Mouse (Mus musculus): ENCODE measurements around the gene Slc1a5. TPM values are rescaled to one million over a fixed set of nuclear protein-coding genes. Genes with fewer than 3 reads are reported as not detected.

Slc1a5 gene
- polyA plus RNA-seq (2015; fragmentation: Illumina TruSeq; extraction: RNeasy Lipid Tissue Mini Kit (QIAGEN cat#74804); ENCODE audit: insufficient read depth, low read depth, low replicate concordance): 94.8 TPM

DNA sequence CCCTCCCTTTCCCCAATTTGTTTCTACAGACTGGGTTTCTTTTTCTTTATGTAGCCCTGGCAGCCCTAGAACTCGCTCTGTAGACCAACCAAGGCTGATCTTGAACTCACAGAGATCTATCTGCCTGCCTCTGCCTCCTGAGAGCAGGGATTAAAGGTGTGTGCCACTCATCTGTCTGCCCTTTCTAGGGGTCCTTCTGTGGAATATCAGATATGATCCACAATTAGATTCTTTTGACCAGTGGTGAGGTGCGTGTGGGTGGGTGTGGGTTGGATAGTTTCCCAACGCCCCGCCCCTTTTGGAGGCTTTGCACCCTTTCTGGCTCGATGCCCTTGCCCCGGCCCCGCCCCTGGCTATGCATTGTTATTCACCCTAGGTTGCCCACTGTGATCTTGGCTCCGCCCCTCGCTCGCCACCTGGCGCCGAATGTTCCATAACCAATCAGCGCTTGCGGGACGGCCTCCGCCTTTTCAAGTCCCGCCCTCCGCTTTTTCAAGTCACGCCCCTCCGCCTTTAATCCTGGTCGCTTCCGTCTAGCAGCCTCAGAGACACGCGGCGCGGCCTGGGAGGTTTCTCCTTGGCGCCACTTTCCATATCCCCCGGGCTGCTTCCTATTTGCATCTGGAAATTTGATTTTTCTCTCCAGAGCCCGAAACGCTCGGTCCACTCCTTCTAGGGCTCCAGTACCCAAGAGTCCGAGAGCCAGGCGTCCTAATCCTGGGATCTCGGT is at the start of gene Slc1a5:
TSS of gene Slc1a5 (plus strand) at position 516 of the 730 bp plus-strand sequence.

DNA sequence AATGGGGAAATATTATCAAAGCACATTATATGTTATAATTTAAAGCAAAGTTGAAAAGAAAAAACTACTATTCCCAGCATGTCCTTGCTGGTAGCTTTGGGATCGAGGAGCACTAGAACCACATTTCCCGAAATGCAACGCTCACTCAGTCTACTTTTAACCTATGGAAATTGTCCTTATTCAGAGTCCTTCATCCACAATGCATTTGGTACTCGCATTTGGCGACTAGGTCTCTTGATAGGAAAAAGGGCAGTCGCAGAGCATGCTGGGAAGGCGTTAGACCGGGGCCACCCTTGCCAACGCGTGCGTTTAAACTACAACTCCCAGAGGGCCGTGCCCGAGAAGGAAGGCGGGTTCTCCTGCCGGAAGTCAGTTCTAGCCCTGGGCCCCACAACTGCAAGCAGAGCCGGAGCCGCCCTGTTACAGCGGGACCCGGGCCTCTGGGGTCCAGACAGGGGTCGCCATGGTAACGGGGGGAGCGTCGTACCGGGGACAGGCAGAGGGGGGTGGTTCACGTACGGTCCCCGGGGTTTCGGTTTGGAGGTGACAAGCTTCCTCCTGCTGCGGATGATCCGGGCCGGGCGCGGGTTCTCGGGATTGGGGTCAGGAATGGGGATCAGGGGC is 43.0 kb upstream of the Slc1a5 start, which contains the start of gene Ap2s1:
TSS of gene Ap2s1 (plus strand) at position 338 of the 624 bp plus-strand sequence.

DNA sequence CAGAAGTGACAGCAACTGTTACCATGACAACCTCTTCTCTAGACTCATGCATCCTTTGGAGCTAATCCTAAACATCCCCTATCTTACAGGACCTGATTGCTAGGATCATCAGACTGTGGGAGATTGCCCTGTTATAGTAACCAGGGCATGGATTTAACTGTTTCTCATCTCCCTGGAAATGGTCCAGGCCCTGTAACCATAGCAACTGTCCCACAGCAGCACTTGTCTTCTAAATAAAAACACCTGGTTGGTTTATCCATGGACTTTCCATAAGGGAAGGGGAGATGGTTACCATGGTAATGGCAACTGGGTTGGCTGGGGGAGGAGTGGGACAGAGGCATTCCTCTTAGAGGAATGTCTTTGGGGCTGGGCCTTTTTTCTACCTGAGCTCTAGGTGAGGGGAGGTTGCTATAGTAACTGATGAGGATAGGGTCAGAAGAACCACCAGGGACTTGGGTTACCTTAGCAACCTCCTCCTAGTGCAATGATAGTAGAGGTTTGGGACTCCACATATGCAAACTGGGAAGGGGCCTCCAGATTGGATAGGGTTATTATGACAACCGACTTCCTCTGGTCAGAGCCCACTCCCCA is 34.3 kb downstream of the Slc1a5 start, which contains the start of gene Strn4:
TSS of gene Strn4 (plus strand) at position 539 of the 591 bp plus-strand sequence.

DNA sequence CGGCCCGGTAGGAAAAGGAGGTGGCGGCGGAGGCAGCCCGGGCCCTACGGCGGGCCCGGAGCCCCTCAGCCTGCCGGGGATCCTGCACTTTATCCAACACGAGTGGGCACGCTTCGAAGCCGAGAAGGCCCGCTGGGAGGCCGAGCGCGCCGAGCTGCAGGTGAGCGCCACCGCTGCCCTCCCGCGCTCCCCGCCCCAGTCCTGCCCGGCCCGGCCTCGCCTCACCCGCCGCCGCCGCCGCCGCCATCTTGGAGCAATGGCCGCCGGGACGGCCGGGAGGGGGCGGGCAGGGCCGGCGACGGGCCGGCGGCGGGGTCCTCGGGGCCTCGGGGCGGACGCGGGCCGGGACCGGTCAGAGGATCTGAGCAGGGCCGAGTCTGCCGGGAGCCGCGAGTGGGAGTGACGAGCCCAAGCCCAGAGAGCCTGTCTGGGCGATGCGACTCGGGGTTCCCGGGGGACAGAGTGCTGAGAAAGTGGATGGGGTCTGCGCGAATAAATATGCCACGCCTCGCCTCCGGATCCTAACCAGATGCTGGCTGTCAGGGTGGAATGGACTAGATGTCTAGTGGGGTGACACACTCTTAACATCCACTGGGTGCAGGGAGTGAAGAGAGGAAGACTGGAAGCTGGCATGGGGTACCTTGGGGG is 35.5 kb downstream of the Slc1a5 start, which contains the start of gene Fkrp:
TSS of gene Fkrp (minus strand) at position 258 of the 648 bp plus-strand sequence.

DNA sequence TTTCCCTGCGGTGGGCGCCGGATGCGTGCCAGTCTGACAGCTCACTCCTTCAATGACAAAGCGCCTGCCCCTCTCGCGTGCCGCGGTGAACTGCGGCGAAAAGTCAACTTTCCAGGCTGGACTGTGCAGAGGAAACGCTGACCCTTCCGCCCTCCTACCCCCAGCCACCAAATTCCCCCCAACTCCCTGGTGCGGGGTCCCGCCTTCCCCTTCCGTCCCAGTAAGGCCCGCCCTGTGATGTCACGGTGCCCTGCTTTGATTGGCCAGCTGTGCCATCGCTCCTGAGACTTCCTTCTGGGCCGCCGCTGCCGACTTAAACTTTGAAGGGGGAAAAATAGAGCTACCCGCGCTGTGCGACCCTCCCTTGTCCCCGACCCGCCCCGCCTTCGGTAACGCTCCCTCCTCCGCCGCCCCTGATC is 61.5 kb downstream of the Slc1a5 start, which contains the start of gene Prkd2:
TSS of gene Prkd2 (plus strand) at position 258 of the 419 bp plus-strand sequence.

Other genes starting within 250 kb of the Slc1a5 start
- gene Arhgap35, start 166.3 kb upstream of the Slc1a5 start, polyA plus RNA-seq (2015; fragmentation: Illumina TruSeq; extraction: RNeasy Lipid Tissue Mini Kit (QIAGEN cat#74804); ENCODE audit: insufficient read depth, low read depth, low replicate concordance): 4.2 TPM
- gene Ceacam15, start 105.6 kb upstream of the Slc1a5 start, polyA plus RNA-seq (2015; fragmentation: Illumina TruSeq; extraction: RNeasy Lipid Tissue Mini Kit (QIAGEN cat#74804); ENCODE audit: insufficient read depth, low read depth, low replicate concordance): not detected
- gene Ceacam9, start 59.4 kb upstream of the Slc1a5 start, polyA plus RNA-seq (2015; fragmentation: Illumina TruSeq; extraction: RNeasy Lipid Tissue Mini Kit (QIAGEN cat#74804); ENCODE audit: insufficient read depth, low read depth, low replicate concordance): not detected
- gene Ap2s1, start 42.9 kb upstream of the Slc1a5 start, polyA plus RNA-seq (2015; fragmentation: Illumina TruSeq; extraction: RNeasy Lipid Tissue Mini Kit (QIAGEN cat#74804); ENCODE audit: insufficient read depth, low read depth, low replicate concordance): 40.1 TPM
- gene Strn4, start 34.5 kb downstream of the Slc1a5 start, polyA plus RNA-seq (2015; fragmentation: Illumina TruSeq; extraction: RNeasy Lipid Tissue Mini Kit (QIAGEN cat#74804); ENCODE audit: insufficient read depth, low read depth, low replicate concordance): 28.4 TPM
- 4.5 TPM for gene Fkrp, start 35.4 kb downstream of the Slc1a5 start, polyA plus RNA-seq (2015; fragmentation: Illumina TruSeq; extraction: RNeasy Lipid Tissue Mini Kit (QIAGEN cat#74804); ENCODE audit: insufficient read depth, low read depth, low replicate concordance)
- 6.3 TPM for gene Prkd2, start 61.6 kb downstream of the Slc1a5 start, polyA plus RNA-seq (2015; fragmentation: Illumina TruSeq; extraction: RNeasy Lipid Tissue Mini Kit (QIAGEN cat#74804); ENCODE audit: insufficient read depth, low read depth, low replicate concordance)
- gene Dact3, start 94.0 kb downstream of the Slc1a5 start, polyA plus RNA-seq (2015; fragmentation: Illumina TruSeq; extraction: RNeasy Lipid Tissue Mini Kit (QIAGEN cat#74804); ENCODE audit: insufficient read depth, low read depth, low replicate concordance): 1.1 TPM
- 2.3 TPM for gene Gng8, start 110.4 kb downstream of the Slc1a5 start, polyA plus RNA-seq (2015; fragmentation: Illumina TruSeq; extraction: RNeasy Lipid Tissue Mini Kit (QIAGEN cat#74804); ENCODE audit: insufficient read depth, low read depth, low replicate concordance)
- 1.8 TPM for gene Ptgir, start 125.2 kb downstream of the Slc1a5 start, polyA plus RNA-seq (2015; fragmentation: Illumina TruSeq; extraction: RNeasy Lipid Tissue Mini Kit (QIAGEN cat#74804); ENCODE audit: insufficient read depth, low read depth, low replicate concordance)
- 43.4 TPM for gene Calm3, start 142.8 kb downstream of the Slc1a5 start, polyA plus RNA-seq (2015; fragmentation: Illumina TruSeq; extraction: RNeasy Lipid Tissue Mini Kit (QIAGEN cat#74804); ENCODE audit: insufficient read depth, low read depth, low replicate concordance)
- 11.8 TPM for gene Pnmal2, start 163.3 kb downstream of the Slc1a5 start, polyA plus RNA-seq (2015; fragmentation: Illumina TruSeq; extraction: RNeasy Lipid Tissue Mini Kit (QIAGEN cat#74804); ENCODE audit: insufficient read depth, low read depth, low replicate concordance)
- 1.4 TPM for gene Pnmal1, start 178.3 kb downstream of the Slc1a5 start, polyA plus RNA-seq (2015; fragmentation: Illumina TruSeq; extraction: RNeasy Lipid Tissue Mini Kit (QIAGEN cat#74804); ENCODE audit: insufficient read depth, low read depth, low replicate concordance)
- gene Gm42372, start 201.7 kb downstream of the Slc1a5 start, polyA plus RNA-seq (2015; fragmentation: Illumina TruSeq; extraction: RNeasy Lipid Tissue Mini Kit (QIAGEN cat#74804); ENCODE audit: insufficient read depth, low read depth, low replicate concordance): 0.20 TPM
- gene Ccdc8, start 211.4 kb downstream of the Slc1a5 start, polyA plus RNA-seq (2015; fragmentation: Illumina TruSeq; extraction: RNeasy Lipid Tissue Mini Kit (QIAGEN cat#74804); ENCODE audit: insufficient read depth, low read depth, low replicate concordance): 0.76 TPM
- gene Ppp5c, start 246.6 kb downstream of the Slc1a5 start, polyA plus RNA-seq (2015; fragmentation: Illumina TruSeq; extraction: RNeasy Lipid Tissue Mini Kit (QIAGEN cat#74804); ENCODE audit: insufficient read depth, low read depth, low replicate concordance): 44.1 TPM